Mouse (Mus musculus) liver, postnatal 0 days (tissue): Measurements from ENCODE around the gene Uvrag.

ENCODE experiments used
- CTCF ChIP-seq: sonication (generic); IDR thresholded peaks from 2 replicates; pipeline ENCODE4 v1.5.1; 2016; ENCODE audit warnings: antibody characterized with exemption, low read depth
- EP300 ChIP-seq: IDR thresholded peaks from 2 replicates; pipeline ENCODE4 v1.6.1; 2016; ENCODE audit warnings: antibody characterized with exemption, low read depth, mild to moderate bottlenecking

DNA sequence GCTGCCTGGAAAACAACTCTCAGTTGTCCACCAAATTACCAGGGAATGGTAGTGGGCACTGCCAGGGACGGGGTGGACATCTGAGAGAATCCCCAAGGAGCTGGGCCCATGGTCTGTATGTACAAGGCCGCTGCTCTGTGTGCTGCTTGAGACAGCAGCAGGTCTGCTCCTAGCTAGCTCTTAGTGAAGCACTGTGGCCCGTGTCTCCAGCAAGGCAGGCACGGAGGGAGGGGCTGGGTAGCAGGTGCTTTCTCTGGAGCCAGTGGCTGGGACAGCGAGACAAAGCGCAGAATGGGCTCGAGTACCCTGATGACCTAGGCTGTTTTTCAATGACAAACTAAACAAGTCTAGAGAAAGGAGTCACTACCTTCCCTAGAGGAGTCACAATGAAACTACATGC lies 20.1 kb upstream of the Uvrag start:
- TF ChIP-seq CTCF (no peak), EP300 (no peak)
